Mouse (Mus musculus) erythroblast, adult 5-6 weeks (primary cell): Measurements from ENCODE around the gene Kdm5c. TPM values are rescaled to one million over a fixed set of nuclear protein-coding genes. Genes with fewer than 3 reads are reported as not detected.
"Not testable (repeated sequence)": the region's sequence is repeated elsewhere in the genome, so short reads cannot be mapped to it uniquely, and the experiment has no call there.

Source experiments
- ATAC-seq: replicated peaks from 2 replicates; pipeline ENCODE4 v1.8.0; 2016; ENCODE audit warnings: moderate number of reproducible peaks, mild to moderate bottlenecking, moderate TSS enrichment, inconsistent platforms; ENCODE audit not compliant: poor library complexity, low FRiP score, severe bottlenecking
- total RNA-seq, 2 experiments: library from RNA; stranded (forward) in 1 of 2; stranded (reverse) in 1 of 2; fragments of 150-400 nt in 1 of 2; fragments of 200-764, 138-1000 nt in 1 of 2; gene quantifications; 2 replicates each; pipeline versions ENCODE4 v1.2.3 to v1.2.4; 2015 to 2017; ENCODE audit warnings: low replicate concordance in 2 of 2

The Kdm5c gene
- total RNA-seq, 2 experiments from 2014 or later: 75.7 to 125 TPM

GRCm38 (mm10) chrX:152279384-152279783, 46.6 kb downstream of the Kdm5c start:
- no peak for ATAC-seq

GRCm38 (mm10) chrX:152284746-152285145, 51.9 kb downstream of the Kdm5c start:
- no peak for ATAC-seq

GRCm38 (mm10) chrX:152287026-152287425, 54.2 kb downstream of the Kdm5c start:
- ATAC-seq: not testable (repeated sequence)

GRCm38 (mm10) chrX:152306224-152306623, 73.4 kb downstream of the Kdm5c start:
- no peak for ATAC-seq

GRCm38 (mm10) chrX:152307371-152307770, 74.6 kb downstream of the Kdm5c start:
- peak; percentile 99 for ATAC-seq

- peak; percentile 90 for ATAC-seq
Measured at GRCm38 (mm10) chrX:152307942-152308341, 75.1 kb downstream of the Kdm5c start.

- no peak for ATAC-seq
Measured at GRCm38 (mm10) chrX:152320535-152320934, 87.7 kb downstream of the Kdm5c start.

- no peak for ATAC-seq
Measured at GRCm38 (mm10) chrX:152322776-152323175, 90.0 kb downstream of the Kdm5c start.

GRCm38 (mm10) chrX:152323584-152323983, 90.8 kb downstream of the Kdm5c start:
- ATAC-seq: no peak

Other genes starting within 250 kb of the Kdm5c start
- gene Hsd17b10, start 231.2 kb upstream of the Kdm5c start, total RNA-seq (2015; ENCODE audit: low replicate concordance): 20.8 and 32.0 TPM in 2 replicates
- gene Hsd17b10, start 231.2 kb upstream of the Kdm5c start, total RNA-seq (2017; ENCODE audit: low replicate concordance): 7.0 and 13.5 TPM in 2 replicates
- 0.38 TPM in 1 of 2 replicates, not detected in the other for gene Ribc1, start 216.7 kb upstream of the Kdm5c start, total RNA-seq (2015; ENCODE audit: low replicate concordance)
- 1.4 and 4.0 TPM in 2 replicates for gene Ribc1, start 216.7 kb upstream of the Kdm5c start, total RNA-seq (2017; ENCODE audit: low replicate concordance)
- 40.9 and 48.7 TPM in 2 replicates for gene Smc1a, start 216.6 kb upstream of the Kdm5c start, total RNA-seq (2015; ENCODE audit: low replicate concordance)
- 88.1 and 159 TPM in 2 replicates for gene Smc1a, start 216.6 kb upstream of the Kdm5c start, total RNA-seq (2017; ENCODE audit: low replicate concordance)
- 0.84 and 1.2 TPM in 2 replicates for gene Iqsec2, start 88.8 kb upstream of the Kdm5c start, total RNA-seq (2015; ENCODE audit: low replicate concordance)
- gene Iqsec2, start 88.8 kb upstream of the Kdm5c start, total RNA-seq (2017; ENCODE audit: low replicate concordance): 0.26 TPM in 1 of 2 replicates, not detected in the other
- gene Kantr, start 94.5 kb downstream of the Kdm5c start, total RNA-seq (2015; ENCODE audit: low replicate concordance): 10.0 and 14.0 TPM in 2 replicates
- 0.28 and 2.9 TPM in 2 replicates for gene Kantr, start 94.5 kb downstream of the Kdm5c start, total RNA-seq (2017; ENCODE audit: low replicate concordance)
- 1.3 and 7.7 TPM in 2 replicates for gene Tspyl2, start 109.4 kb downstream of the Kdm5c start, total RNA-seq (2015; ENCODE audit: low replicate concordance)
- 0.94 and 2.2 TPM in 2 replicates for gene Tspyl2, start 109.4 kb downstream of the Kdm5c start, total RNA-seq (2017; ENCODE audit: low replicate concordance)
- gene Gpr173, start 135.7 kb downstream of the Kdm5c start, total RNA-seq (2015; ENCODE audit: low replicate concordance): not detected in 2 replicates
- not detected in 2 replicates for gene Gpr173, start 135.7 kb downstream of the Kdm5c start, total RNA-seq (2017; ENCODE audit: low replicate concordance)